Mouse (Mus musculus) gastrocnemius, adult 8-10 months (tissue): ENCODE results near the gene Gm45711. TPM values are rescaled to one million over a fixed set of nuclear protein-coding genes. Genes with fewer than 3 reads are reported as not detected.
"Not testable (repeated sequence)": the region's sequence is repeated elsewhere in the genome, so short reads cannot be mapped to it uniquely, and the experiment has no call there.

Source experiments
- DNase-seq, 2 experiments: peaks; one replicate each; pipeline ENCODE4 v3.0.0; 2022; ENCODE audit warnings: low spot score in 2 of 2
- total RNA-seq, 4 experiments: library from RNA; stranded (reverse); gene quantifications; 2 replicates each; pipeline ENCODE4 v1.2.4; 2022

Gene Gm45711
- total RNA-seq, 4 experiments from 2014 or later, result not detected

GRCm38 (mm10) chr8:104321267-104321666 is 11.4 kb upstream of the Gm45711 start, which contains the start of gene Gm11020:
Gm11020 (plus strand) TSS chr8:104321567.
- not testable (repeated sequence) for DNase-seq

- no peak for DNase-seq
Measured at GRCm38 (mm10) chr8:104313311-104313710, 3.4 kb upstream of the Gm45711 start.

- DNase-seq, result not testable (repeated sequence)
Measured at GRCm38 (mm10) chr8:104312023-104312422, 2.1 kb upstream of the Gm45711 start.

GRCm38 (mm10) chr8:104308341-104308740 is 1.5 kb downstream of the Gm45711 start:
- not testable (repeated sequence) for DNase-seq

GRCm38 (mm10) chr8:104304962-104305361 is 4.9 kb downstream of the Gm45711 start:
- no peak for DNase-seq

GRCm38 (mm10) chr8:104302536-104302935 is 7.3 kb downstream of the Gm45711 start:
- not testable (repeated sequence) for DNase-seq

- not testable (repeated sequence) for DNase-seq
Measured at GRCm38 (mm10) chr8:104301577-104301976, 8.3 kb downstream of the Gm45711 start.

DNA sequence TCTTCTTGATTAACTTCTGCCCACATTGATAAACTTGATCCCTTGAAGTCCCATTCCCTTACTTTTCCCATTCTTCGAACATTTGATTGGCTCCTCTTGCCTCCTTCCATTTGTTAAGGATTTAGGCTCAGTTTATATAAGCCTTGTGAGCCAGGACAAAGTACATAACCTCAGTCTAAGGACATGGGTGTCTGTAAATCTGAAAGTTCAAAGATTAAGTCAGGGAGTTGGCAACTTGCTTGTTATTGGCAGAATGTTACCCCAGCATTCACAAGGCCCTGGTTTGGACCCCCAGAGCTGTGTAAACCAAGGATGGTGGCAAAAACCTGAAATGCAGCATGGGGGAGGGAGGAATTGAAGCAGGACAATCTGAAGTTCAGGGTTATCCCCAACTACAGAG is 15.5 kb downstream of the Gm45711 start:
- no peak for DNase-seq

DNA sequence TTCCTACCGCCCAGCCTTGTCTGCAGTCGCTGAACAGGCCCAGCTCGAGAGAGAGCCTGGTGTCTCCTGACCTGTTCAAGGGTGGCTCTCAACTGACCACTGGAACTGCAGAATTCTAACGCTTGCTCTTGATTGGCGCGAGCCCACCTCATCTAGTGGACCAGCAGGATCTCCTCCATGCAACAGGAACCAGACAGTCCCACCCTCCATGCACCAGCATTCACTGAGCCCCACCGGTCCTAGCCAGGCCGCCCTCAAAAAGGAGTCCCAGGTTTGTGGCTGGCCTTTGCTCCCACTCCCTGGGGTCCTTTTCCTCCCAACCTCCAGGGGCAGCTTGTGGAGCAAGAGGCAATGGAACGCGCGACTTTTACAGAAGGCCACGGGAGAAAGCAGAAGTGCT is 16.8 kb downstream of the Gm45711 start, which contains the start of gene Cmtm2a:
Gene Cmtm2a, minus strand, starts transcription at position 101 of the 400 bp plus-strand sequence.
- not testable (repeated sequence) for DNase-seq

DNA sequence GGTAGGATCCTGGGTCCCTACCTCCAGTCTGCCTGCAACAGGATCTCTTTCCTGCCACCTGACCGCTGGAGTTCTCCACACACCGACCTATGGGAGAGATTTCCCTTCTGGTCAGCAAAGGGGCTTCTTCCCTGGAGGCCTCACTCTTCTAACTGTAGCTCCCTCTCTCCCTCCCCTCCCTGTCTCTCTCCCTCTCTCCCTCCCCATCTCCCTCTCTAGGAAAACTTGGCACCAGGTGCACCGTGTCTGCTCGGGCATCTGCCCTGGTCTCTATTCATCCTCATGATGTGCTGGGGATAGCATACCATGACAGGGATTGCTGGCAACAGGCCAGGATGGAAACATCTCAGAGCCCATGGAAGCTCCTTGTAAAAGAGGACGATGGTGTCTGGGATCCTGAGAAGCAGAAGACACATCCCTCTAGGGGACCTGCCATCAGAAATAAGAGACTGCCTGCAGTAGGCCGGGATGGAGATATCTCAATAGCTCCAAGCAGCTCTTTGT is 40.9 kb downstream of the Gm45711 start:
- no peak for DNase-seq

DNA sequence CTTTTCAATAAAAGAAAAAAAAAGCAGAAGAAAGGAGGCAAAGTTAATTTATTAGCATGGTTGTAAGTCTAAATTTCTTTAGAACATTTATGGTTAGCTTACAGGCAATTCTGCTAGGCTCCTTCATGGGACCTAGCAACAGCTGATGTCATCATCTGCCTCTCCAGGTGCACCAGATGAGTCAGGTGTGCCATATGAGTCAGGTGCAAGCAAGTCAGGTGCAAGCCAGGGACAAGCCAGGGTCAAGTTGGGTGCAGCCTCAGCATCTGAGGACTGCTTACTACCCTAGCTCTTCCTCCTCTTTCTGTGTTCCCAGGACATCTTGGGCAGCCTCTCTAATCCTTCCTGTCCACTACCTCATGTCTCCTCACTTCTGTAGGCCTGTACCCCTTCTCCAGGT is 41.5 kb downstream of the Gm45711 start:
- no peak for DNase-seq

- DNase-seq, result not testable (repeated sequence)
Measured at GRCm38 (mm10) chr8:104264271-104264935, 45.5 kb downstream of the Gm45711 start.

DNA sequence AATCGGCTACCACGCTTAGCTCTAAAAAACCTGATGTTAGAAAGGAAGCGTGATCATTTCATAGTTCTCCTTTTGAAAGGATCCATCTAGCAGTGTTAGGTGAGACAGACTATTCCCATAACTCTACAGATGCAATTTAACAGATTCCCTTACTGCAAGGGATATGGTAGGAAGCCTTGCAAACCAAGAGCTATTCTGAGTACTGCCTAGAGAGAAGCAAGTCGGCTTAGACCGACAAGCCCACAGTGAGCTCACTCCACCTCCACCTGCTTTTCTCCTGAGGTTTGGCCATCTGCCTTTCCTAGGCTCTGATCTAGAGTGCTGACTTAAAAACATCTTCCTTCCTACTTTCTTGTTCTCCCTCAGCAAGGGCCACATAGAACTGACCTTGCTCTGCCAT is 48.1 kb downstream of the Gm45711 start:
- not testable (repeated sequence) for DNase-seq

- DNase-seq, result no peak
Measured at GRCm38 (mm10) chr8:104253016-104253415, 56.9 kb downstream of the Gm45711 start.

GRCm38 (mm10) chr8:104251461-104251860 is 58.4 kb downstream of the Gm45711 start:
- DNase-seq, result no peak

GRCm38 (mm10) chr8:104250439-104251367 is 59.2 kb downstream of the Gm45711 start, which contains the start of gene Cklf:
Cklf (plus strand) TSS chr8:104250861.
- DNase-seq, result peak; percentile 77 to 84

GRCm38 (mm10) chr8:104249442-104249996 is 60.4 kb downstream of the Gm45711 start:
- DNase-seq, result no peak

DNA sequence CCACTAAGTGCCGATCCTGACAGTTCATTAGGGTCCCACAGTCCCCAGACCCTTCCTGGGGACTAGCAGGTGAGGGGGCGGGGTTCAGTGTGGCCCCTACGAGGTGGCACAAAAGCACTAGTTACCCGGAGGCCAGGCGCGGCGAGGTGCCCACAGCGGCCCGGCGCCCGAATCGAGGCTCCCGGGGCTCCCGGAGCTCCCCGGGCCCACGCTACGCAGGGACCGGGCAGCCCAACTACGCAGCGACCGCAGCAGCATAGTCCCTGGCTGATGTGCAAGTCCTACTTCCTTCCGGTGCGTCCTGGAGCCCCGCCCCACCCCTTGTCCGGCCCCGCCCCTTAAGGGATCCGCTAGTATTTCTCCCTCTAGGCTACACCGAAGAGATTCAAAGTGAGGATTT is 61.6 kb downstream of the Gm45711 start, which contains the start of gene Tk2:
Gene Tk2, minus strand, starts transcription at position 283 of the 400 bp plus-strand sequence.
- DNase-seq, result peak; percentile 46 to 50

DNA sequence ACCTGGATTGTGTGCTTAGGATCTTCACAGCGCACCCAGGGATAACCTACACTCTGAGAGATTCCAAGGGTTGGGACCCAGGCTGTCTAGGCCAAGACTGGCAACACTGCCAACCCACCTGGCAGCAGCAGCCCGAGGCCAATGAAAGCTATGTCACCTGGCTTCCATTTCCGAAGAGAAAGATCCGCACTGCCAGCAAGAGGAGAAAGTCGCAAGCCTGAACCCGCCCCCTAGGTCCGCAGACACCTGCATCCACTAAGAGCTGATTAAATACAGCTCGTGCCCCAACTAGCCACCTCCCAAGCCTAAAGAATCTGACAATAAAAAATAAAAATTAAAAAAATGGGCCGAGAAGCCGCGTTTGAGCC is 62.0 kb downstream of the Gm45711 start:
- no peak for DNase-seq

- no peak for DNase-seq
Measured at GRCm38 (mm10) chr8:104247054-104247907, 62.6 kb downstream of the Gm45711 start.

- DNase-seq, result no peak
Measured at GRCm38 (mm10) chr8:104246621-104247020, 63.3 kb downstream of the Gm45711 start.
